Mouse (Mus musculus) layer of hippocampus, adult 18-20 months (tissue): Measurements from ENCODE around the gene Ablim1. TPM values are rescaled to one million over a fixed set of nuclear protein-coding genes. Genes with fewer than 3 reads are reported as not detected.
A peak's percentile ranks its signal among the peaks of the same experiment; 100 is the strongest.

ENCODE experiments used
- DNase-seq, 2 experiments: peaks; one replicate each; pipeline ENCODE4 v3.0.0; 2022; ENCODE audit warnings: low spot score in 2 of 2
- total RNA-seq, 2 experiments: library from RNA; stranded (reverse); gene quantifications; 2 replicates each; pipeline ENCODE4 v1.2.3; 2021

Ablim1 gene
- total RNA-seq, 2 experiments from 2014 or later, result 73.4 to 75.7 TPM

DNA sequence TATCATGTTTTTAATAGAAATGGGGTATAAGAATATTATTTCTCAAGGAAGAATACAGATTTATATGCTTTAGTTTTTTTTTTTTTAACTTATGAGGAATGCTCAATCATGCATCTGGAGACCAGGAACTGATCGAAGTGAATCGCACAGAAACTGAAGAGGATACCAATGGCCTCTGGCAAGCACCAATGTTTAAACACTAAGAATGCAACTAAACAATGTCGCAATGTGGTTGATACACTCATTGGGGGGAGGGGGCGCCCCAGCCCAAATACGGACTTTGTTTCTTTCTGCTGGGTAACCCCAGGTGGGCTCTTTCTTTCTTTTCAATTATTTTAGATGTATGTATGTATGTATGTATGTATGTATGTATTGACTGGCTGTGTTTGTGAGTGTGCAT, 90.3 kb downstream of the Ablim1 start:
- DNase-seq, result no peak

- no peak for DNase-seq
These were observed 91.0 kb downstream of the Ablim1 start for GRCm38 (mm10) chr19:57223686-57224085.

DNA sequence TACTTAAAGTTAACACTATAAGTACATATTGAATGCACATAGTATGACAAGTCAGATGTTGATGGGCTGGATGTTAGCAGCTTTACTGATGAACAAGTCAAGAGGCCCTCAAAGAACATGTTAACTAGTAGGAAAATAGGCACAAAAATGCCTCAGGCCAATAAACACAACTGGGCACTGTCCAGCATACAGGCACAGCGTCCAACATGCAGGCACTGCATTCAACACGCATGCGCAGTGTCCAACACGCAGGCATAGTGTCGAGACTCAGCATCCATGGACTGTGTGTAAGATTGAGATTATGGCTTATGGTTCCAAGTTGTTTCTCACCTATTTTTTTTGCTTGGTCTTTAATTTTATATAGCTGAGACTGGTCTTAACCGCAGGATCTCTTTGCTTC, 92.1 kb downstream of the Ablim1 start:
- no peak for DNase-seq

DNA sequence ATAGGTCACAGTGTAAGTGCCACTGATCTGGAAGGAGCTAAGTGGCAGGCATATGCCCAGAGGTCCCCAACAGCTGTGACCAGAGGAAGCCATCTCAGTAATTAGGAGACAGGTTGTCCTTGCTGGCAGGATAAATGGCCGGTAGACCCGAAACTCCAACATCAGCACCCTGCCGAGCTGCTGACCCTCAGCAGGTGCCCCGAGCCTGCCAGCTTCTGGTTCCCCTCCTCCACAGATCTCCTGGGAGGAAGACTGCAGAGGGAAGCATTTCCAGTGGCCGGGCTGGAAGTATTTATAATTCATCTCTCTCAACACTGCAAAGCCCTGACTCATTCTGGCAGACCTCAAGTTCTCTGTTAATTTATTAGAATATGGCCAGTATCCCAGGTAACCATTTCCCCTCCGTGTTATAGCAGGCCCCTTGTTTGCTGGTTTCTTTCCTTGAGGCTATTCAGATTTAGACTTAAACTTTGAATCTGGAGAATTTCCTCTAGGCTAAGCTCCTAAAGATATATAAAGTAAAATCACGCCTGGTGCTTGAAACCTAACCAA, 93.0 kb downstream of the Ablim1 start:
- no peak for DNase-seq

GRCm38 (mm10) chr19:57219758-57220157, 95.0 kb downstream of the Ablim1 start:
- DNase-seq, result no peak

GRCm38 (mm10) chr19:57217161-57217560, 97.6 kb downstream of the Ablim1 start:
- DNase-seq, result no peak

DNA sequence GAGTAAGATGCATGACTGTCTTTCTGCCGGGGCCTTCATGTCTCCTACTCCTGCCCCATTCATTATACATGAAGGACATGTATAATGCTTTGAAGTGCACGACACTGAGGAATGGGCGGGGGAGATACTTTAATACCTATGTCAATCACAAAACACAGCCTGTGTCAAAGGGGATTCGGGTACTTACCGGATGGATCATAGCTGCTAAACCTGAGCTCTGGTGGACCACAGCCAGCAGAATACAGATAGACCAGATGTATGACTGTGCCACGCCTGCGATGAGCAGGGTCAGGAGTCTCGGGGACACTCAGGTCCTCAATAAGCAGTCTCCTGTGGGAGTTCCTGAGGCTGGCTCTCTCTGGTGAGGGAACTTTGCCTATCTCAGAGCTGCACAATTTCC, 99.2 kb downstream of the Ablim1 start:
- DNase-seq, result no peak

DNA sequence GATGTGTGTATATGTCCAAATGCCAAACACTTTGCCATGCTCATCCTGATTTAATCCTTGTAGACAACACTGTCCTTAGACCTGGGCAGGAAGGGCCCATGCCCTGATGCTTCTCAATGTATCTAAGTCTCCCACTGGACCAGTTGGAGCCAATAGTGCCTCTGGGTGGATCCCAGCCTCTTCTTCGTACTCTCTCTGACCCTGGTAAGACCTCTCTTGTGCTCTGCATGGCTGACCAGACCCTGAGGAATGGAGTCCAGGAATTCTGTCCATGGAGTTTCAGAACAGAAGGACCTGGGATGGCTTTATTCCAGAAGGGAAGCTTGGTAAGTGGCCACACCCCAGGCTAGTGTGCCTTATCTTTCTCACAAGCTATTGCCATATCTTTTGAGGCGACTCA, 102.3 kb downstream of the Ablim1 start:
- DNase-seq, result no peak

GRCm38 (mm10) chr19:57211444-57212111, 103.1 kb downstream of the Ablim1 start:
- DNase-seq, result peak; percentile 48 to 77

GRCm38 (mm10) chr19:57210924-57211323, 103.8 kb downstream of the Ablim1 start:
- no peak for DNase-seq

- no peak for DNase-seq
These were observed 110.6 kb downstream of the Ablim1 start for GRCm38 (mm10) chr19:57204101-57204500.

DNA sequence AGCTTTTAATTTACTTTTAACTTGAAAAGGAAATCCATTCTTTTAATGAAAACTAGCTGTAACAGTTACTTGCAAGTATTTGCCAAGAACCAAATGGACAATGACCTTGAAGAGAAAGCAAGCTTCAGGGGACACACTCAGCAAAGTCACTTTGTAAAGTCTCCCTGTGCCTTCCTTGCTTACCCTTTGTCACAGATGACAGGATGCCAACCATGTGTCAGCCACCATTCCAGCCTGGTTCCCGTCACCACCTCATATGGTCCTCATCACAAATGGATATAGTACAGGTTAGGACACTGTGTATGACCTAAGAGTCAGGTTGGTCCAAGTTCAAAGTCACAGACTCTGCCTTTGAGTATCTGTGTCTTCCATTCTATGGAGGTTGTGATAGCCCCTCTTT, 112.2 kb downstream of the Ablim1 start:
- DNase-seq, result no peak

GRCm38 (mm10) chr19:57201090-57201483, 113.6 kb downstream of the Ablim1 start:
- DNase-seq, result no peak

DNA sequence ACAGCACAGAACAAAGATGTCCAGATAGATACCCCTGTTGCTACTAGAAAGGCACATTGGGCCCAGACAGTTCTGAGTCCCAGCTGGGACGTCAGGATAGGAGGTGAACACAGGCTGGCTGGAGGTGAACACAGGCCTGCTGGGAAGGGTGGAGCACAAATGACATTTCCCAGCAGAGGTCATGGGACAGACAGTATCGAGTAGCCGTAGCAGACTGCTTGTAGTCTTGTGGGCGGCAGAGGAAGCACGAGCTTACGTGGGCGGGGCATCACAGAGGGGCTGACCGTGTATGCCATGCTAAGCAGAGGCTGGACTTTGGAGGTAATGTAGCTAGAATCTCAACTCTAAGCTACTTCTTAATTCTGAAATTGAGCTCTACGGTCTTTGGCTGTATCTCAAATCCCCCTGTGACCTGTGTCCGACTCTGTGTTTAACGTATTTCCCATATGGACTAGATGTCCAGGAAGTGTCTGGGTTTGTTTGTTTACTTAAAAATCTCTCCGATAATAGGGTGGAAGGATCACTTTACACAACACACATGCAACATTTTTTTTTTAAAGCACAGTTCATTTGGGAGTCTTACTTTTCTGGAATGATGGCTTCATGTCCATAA, 114.1 kb downstream of the Ablim1 start:
- DNase-seq, result no peak

- DNase-seq, result peak in 1 of 2 experiments; percentile 34
These were observed 115.4 kb downstream of the Ablim1 start for GRCm38 (mm10) chr19:57199361-57199760.

GRCm38 (mm10) chr19:57198531-57198930, 116.2 kb downstream of the Ablim1 start:
- peak; percentile 19 to 29 for DNase-seq

- peak in 1 of 2 experiments; percentile 22 for DNase-seq
These were observed 116.7 kb downstream of the Ablim1 start for GRCm38 (mm10) chr19:57198029-57198428.

- peak; percentile 15 to 44 for DNase-seq
These were observed 117.5 kb downstream of the Ablim1 start for GRCm38 (mm10) chr19:57197043-57197817.

GRCm38 (mm10) chr19:57196616-57197015, 118.1 kb downstream of the Ablim1 start:
- DNase-seq, result no peak

DNA sequence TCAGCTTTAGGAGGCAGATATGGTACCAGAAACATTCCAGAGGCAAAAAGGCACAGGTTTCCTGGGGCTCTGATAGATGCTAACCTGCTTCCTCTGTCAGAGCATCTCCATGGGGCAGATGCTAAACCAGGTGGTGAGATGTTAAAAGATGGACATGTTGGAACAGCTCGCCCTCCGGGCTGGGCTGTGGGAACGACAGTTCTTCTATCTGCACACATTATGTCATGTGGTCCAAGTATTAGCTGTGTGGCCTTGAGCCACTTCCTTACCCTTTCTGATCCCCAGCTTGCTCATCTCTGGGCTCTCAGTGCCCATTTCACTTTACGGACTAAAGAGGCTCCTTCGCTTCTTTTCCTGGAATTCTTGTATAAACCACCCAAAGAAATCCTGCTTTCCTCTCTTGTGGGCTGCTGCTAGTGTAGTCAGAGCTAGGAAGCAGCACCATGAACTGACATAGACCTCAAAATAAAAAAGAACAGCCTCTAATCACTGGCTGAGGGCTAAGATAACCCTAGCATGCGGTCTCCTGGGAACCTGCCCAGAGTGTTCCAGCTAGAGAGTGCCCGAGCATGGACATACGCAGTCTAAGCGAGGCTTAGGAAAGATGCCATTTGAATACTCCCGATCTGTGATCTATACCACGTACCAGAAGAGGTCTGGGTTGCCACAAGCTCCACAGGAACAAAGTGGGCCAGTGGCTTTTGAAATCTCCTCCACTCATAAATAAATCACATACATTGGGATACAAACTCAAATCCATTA, 119.4 kb downstream of the Ablim1 start:
- DNase-seq, result no peak

DNA sequence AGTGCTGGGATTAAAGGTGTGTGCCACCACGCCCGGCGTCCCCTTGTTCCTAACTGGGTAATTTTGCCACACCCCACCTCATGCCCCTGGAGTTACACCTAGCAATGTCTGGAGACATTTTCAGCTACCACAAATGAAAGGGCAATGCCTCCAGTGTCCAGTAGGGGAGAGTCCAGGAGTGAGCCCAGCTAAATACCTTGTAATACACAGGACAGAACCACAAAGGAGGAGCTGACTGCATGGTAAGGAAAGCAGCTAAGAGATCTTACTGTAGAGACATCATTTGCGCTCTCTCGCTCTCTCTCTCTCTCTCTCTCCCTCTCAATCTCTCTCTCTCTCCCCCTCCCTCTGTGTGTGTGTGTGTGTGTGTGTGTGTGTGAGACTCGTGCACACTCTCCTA, 120.8 kb downstream of the Ablim1 start:
- no peak for DNase-seq
